Mouse (Mus musculus): ENCODE data around the gene Tmem263. TPM values are rescaled to one million over a fixed set of nuclear protein-coding genes. Genes with fewer than 3 reads are reported as not detected.

Gene Tmem263
- polyA plus RNA-seq (2015; fragmentation: Nextera tagmentation; extraction: Ambion mirVana), result 133 and 144 TPM in 2 replicates

DNA sequence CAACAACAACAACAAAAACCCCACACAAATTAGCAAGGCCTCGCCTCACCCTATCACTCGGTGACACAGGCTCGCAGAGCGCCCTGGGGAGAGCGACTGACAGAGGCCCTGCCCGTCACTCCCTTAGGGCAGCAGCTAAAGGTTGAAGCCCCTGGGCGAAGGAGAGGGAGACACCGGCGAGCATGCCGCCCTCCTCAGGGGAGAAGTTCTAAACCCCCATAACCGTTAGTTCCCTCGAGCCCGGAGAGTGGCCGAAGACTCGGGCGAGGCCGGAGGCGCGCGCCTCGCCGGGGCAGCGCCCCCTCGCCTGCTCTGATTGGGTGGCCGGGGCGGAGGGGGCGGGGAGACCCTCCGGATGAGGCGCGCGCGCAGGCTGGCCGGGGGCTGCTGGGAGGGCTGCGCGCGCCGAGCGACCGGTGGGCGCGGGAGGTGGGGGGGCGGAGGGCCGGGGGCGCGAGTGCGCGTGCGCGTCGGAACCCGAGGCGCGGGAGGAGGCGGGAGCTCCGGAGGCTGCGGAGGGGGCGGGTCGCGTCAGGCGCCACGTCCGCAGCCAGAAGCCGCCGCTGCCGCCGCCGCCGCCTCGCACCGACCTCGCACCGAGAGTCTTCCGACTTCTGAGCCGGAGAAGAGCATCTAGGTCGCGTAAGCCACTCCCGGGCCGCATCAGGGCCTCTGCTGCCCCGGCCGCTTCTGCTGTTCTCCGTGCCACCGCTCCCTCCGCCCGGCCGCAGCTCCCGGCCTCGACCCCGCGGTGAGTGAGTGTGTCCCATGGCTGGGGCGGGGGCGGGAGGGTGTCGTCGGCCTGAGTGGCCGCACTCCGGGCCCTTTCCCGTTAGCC lies at the start of gene Tmem263, which contains the start of gene Fhl4:
TSS of gene Tmem263 (plus strand) at position 381 of the 838 bp plus-strand sequence.
TSS of gene Fhl4 (minus strand) at position 249 of the 838 bp plus-strand sequence.
- H3K4me1 ChIP-seq, result peaks cover 19% of the 10 kb centered on the region
- no peaks in the 10 kb centered on the region for H3K36me3 ChIP-seq
- peak within 1 kb of the TSS; percentile 88 for H3K4me2 ChIP-seq (replicated peaks)
- WGBS, result 0% methylated on average over 66 of the region's 96 CpGs
- peak within 1 kb of the TSS; percentile 85 for H3K27ac ChIP-seq
- H3K27me3 ChIP-seq, result no peaks in the 10 kb centered on the region
- peak within 1 kb of the TSS; percentile 97 for H3K9ac ChIP-seq
- peak; percentile 95 for ATAC-seq (ENCODE audit: low FRiP score, low read depth)
- no peaks in the 10 kb centered on the region for H3K9me3 ChIP-seq
- H3K4me3 ChIP-seq, result peak within 1 kb of the TSS; percentile 98

DNA sequence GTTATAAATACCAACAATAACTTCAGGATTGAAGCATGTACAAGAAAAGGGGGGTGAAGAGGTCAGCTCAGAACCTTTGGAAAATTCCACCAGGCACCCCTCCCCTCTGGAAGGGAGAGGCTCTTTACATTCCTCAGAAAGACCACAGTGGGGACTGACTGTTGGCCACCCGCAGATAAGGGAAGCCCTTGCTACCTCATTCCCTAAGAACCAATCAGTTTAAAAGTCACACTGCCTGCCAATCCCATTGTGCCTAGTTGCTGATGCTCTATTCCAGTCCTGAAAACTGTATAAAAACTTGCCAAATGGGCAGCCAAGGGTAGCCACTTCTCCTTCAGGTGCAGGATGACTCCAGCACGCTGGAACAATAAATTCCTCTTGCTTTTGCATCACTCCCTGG lies 47.6 kb upstream of the Tmem263 start:
- Histone ChIP-seq H3K9ac (no peak overlapping the region), H3K27ac (no peak overlapping the region), H3K4me2 (replicated peaks) (no peak overlapping the region), H3K9me3 (0 out of 2 replicates have a peak, but pooled peaks cover 2% of the 10 kb centered on the region), H3K4me3 (no peak overlapping the region), H3K27me3 (no peaks in the 10 kb centered on the region), H3K4me1 (no peaks in the 10 kb centered on the region), H3K36me3 (no peaks in the 10 kb centered on the region)
- no peak for ATAC-seq (ENCODE audit: low FRiP score, low read depth)
- WGBS, result 94% methylated on average over 2 of the region's 2 CpGs

DNA sequence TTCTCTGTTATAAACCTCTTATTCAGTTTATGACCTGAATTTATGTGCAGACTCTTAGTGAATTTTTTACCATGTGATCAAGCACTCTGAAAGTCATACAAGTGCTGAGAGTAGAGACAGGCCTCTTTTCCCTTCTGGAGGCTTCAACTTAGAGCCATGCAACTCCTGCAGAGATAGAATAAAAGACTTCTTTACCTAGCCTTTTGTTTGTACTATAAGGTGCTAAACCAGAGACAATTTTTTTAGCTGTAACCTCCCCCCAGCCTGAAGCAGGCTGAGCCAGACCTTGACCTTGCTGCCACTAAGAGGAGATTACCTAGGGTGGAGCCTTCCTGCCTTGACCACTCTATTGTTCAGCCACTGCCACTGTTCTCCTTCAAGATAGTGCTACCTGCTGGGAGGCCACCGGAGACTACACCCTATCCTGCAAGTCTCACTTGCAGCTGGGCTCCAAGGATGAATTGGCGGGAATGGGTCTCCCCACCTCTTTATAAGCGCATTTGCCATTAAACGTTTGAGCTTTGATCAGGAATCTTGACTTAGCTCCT lies 30.7 kb upstream of the Tmem263 start:
- Histone ChIP-seq H3K4me3 (no peak overlapping the region), H3K27me3 (no peaks in the 10 kb centered on the region), H3K4me2 (replicated peaks) (no peak overlapping the region), H3K4me1 (no peaks in the 10 kb centered on the region), H3K9me3 (no peaks in the 10 kb centered on the region), H3K36me3 (no peaks in the 10 kb centered on the region), H3K9ac (no peak overlapping the region), H3K27ac (no peak overlapping the region)
- no peak for ATAC-seq (ENCODE audit: low FRiP score, low read depth)
- 59% methylated on average over 4 of the region's 4 CpGs for WGBS

DNA sequence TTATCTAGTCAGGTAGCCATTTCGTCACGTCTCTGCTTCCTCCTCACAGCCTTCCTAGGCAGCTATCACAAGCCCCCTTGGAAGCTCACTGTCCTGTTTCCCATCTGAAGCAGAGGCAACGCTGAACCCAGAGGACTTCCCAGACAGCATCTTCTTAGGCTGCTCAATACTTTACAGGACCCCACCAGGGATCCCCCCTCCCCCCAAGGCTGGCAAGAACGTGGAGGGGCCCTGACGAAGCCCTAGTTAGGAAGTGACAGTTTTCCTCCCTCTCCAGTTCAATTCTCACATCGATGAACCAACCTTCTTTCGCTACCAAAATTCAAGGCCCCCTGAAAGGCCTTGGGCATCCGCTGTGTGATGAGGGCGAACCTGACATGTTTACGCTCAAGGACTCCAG lies 586 bp upstream of the Tmem263 start:
- peak; percentile 25; the same call in 1 of the 2 replicates for ATAC-seq (ENCODE audit: low FRiP score, low read depth)
- Histone ChIP-seq H3K4me1 (peaks cover 19% of the 10 kb centered on the region), H3K4me3 (peak overlapping the region; percentile 98), H3K36me3 (no peaks in the 10 kb centered on the region), H3K9ac (peak overlapping the region; percentile 91), H3K27me3 (no peaks in the 10 kb centered on the region), H3K9me3 (no peaks in the 10 kb centered on the region), H3K4me2 (replicated peaks) (peak overlapping the region; percentile 88), H3K27ac (peak overlapping the region; percentile 74; the same call in 1 of the 2 replicates)
- 2% methylated on average over 10 of the region's 10 CpGs for WGBS

DNA sequence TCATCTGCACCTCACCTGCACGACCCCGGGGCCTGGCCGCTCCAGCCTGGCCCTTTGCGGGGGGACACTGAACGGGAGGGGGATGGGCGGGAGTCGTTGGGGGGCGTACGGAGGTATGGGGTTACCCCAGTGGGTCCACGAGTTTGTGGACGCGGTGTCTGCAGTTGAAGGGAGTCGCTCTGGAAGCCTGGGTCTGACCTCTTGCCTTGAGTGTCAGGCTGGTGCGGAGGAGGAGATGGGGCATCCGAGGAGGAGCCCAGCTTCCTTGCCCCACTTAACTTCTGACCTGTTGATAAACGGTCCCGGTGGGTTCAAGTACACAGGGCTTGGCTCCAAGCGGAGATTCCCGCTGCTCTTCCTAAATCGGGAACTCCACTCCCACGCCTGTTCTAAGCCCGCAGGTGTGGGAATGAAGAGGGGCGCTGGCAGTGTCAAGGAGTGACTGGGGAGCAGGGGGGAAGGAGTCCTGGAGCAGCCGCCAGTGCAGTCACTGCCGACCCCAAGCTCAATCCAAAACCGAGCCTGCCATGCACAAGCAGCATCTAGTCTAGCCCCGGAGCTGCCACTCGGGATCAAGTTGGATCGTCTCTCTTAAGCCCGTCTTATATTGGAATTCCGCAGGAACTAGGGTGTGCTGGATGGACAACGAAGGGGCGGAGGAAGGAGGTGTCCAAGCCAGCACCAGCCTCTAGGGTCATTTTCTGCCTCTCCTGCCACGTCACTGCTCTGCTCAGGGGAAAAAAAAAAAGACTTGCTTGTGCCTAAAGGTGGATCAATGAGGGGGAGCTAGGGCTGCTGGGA lies 858 bp downstream of the Tmem263 start:
- Histone ChIP-seq H3K4me1 (peaks cover 19% of the 10 kb centered on the region), H3K4me2 (replicated peaks) (peak overlapping the region; percentile 88), H3K27me3 (no peaks in the 10 kb centered on the region), H3K27ac (peak overlapping the region; percentile 85), H3K4me3 (peak overlapping the region; percentile 98), H3K9me3 (no peaks in the 10 kb centered on the region), H3K9ac (peak overlapping the region; percentile 97), H3K36me3 (no peaks in the 10 kb centered on the region)
- under 1% methylated on average over 34 of the region's 34 CpGs for WGBS
- peak; percentile 4 for ATAC-seq (ENCODE audit: low FRiP score, low read depth)

DNA sequence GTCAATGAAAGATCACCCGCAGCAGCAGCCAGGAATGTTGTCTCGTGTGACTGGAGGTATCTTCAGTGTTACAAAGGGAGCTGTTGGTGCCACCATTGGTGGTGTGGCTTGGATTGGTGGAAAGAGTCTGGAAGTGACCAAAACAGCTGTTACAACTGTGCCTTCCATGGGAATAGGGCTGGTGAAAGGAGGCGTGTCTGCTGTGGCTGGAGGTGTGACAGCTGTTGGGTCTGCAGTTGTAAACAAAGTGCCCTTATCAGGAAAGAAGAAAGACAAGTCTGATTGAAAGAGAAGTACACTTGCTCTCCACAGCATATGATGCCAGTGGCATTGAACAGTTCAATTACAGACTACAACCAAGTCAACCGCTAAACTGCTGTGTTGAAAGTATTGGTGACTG lies 12.0 kb downstream of the Tmem263 start:
- ATAC-seq (ENCODE audit: low FRiP score, low read depth), result no peak
- WGBS, result 77% methylated on average over 4 of the region's 4 CpGs
- Histone ChIP-seq H3K27ac (no peak overlapping the region), H3K4me2 (replicated peaks) (no peak overlapping the region), H3K4me1 (no peaks in the 10 kb centered on the region), H3K4me3 (no peak overlapping the region), H3K27me3 (no peaks in the 10 kb centered on the region), H3K9ac (no peak overlapping the region), H3K9me3 (no peaks in the 10 kb centered on the region), H3K36me3 (peaks cover 64% of the 10 kb centered on the region)

DNA sequence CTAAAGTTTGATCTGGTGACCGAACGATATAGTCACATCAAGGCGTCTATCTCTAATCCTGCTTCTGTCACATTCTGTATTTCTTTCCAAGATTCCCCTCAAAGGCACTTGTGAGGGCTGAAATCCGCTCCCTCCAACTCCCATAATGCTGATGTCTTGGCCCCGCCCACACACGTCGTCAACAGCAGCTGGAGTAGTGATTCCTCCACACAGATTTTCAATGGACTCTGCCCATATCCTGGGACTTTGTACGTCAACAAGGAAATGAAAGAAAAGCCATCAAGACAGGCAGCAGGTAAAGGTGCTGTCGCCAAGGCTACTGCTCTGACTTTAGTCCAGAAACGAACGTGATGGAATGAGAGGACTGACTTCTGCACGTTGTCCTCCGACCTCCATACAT lies 22.8 kb downstream of the Tmem263 start:
- 87% methylated on average over 13 of the region's 13 CpGs for WGBS
- no peak for ATAC-seq (ENCODE audit: low FRiP score, low read depth)
- H3K36me3 ChIP-seq, result peaks cover 41% of the 10 kb centered on the region

DNA sequence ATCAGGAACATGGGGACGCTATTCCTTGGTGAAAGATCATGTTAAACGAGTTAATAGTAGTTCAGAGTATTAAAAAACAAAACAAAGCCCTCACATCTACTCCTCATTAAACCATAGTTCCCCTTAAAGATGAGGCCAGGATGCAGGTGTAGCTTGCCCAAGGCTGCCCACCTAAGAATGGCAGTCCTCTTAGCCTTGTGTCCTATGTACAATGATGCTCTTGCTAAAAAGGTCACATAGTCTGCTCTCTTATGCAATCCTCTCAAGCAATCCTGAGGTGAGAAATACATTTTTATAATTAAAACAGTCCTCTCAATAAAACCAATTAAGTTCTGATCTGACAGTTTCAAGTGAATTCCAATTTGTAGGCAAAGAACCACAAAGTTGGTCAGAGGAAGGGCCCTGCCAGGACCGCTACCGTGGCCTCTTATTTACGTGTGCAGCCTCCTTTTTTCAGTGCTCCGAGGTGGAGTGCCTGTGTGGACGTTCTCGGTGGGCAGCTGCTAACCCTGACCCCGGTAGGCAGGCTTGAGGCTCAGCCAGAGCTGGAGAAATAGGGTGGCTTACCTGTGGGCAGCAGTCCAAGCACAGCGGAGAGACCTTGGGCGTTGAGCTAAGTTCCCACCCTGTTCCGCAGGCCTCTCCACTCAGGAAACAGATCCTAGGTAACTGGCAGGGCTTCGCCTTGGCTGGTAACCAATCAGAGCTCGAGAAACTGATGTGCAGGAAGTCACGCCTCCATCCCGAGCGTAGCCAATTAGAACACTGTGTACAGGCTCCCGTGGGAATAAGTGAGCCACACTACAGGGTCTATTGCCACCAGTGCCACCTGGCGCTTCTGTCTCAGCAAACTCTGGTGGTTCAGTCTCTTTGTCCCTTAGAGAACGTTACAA lies 25.2 kb downstream of the Tmem263 start, which contains the start of gene Mterf2:
TSS of gene Mterf2 (minus strand) at position 633 of the 893 bp plus-strand sequence.
- Histone ChIP-seq H3K27me3 (no peaks in the 10 kb centered on the region), H3K9me3 (no peaks in the 10 kb centered on the region), H3K4me1 (peaks cover 17% of the 10 kb centered on the region), H3K4me2 (replicated peaks) (peak within 1 kb of the TSS; percentile 69), H3K36me3 (peaks cover 23% of the 10 kb centered on the region), H3K4me3 (peak within 1 kb of the TSS; percentile 69), H3K9ac (peak within 1 kb of the TSS; percentile 72), H3K27ac (peak within 1 kb of the TSS; percentile 39; the same call in 1 of the 2 replicates)
- 7% methylated on average over 20 of the region's 20 CpGs for WGBS
- peak; percentile 100 for ATAC-seq (ENCODE audit: low FRiP score, low read depth)

More for the DNA sequence above, 22.8 kb downstream of the Tmem263 start:
- Histone ChIP-seq H3K4me1 (peaks cover 17% of the 10 kb centered on the region), H3K4me3 (no peak overlapping the region), H3K9ac (no peak overlapping the region), H3K27ac (no peak overlapping the region), H3K9me3 (no peaks in the 10 kb centered on the region), H3K4me2 (replicated peaks) (no peak overlapping the region), H3K27me3 (no peaks in the 10 kb centered on the region)

DNA sequence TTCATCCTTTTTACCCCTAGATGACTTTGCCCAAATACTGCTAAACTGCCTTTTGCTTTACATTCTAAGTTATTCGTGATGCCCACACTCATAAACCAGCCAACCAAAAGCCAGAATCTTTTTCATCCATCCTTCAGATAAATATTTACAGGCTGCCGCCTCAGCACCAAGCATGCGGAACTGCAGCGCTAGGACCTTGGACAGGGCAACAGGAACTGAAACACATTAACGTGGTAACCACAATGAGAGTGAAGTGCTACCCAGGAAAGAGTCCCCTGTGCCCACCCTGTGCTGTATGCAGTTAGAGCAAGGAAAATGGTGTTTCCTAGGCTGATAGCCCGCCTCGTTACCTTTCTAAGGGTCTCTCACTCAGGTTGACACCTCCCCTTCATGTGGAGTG lies 26.0 kb downstream of the Tmem263 start:
- WGBS, result 21% methylated on average over 7 of the region's 7 CpGs
- peak overlapping the region; percentile 39; the same call in 1 of the 2 replicates for H3K27ac ChIP-seq
- peak; percentile 5; the same call in 1 of the 2 replicates for ATAC-seq (ENCODE audit: low FRiP score, low read depth)

DNA sequence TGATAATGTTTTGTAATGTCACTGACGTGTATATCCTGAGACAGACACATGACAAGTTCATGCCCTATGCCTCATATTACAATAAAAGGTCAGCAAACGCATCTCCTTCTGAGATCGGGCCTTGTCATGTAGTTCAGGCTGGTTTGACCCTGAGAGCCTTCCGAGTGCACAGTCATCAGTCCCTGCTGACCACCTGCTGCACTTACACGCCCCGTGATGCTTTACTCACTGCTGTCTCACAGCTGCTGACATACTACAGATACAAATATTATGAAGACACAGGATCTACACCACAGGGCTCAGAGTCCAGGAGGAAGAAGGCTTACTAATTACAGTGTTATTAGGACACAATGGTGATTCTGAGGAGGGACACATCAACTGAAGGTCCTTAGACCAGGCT lies 34.1 kb downstream of the Tmem263 start:
- Histone ChIP-seq H3K27me3 (no peaks in the 10 kb centered on the region), H3K36me3 (peaks cover 18% of the 10 kb centered on the region), H3K4me1 (peaks cover 10% of the 10 kb centered on the region), H3K4me2 (replicated peaks) (no peak overlapping the region), H3K4me3 (no peak overlapping the region), H3K9me3 (no peaks in the 10 kb centered on the region), H3K27ac (no peak overlapping the region), H3K9ac (no peak overlapping the region)
- WGBS, result 91% methylated on average over 6 of the region's 6 CpGs
- ATAC-seq (ENCODE audit: low FRiP score, low read depth), result no peak

More for the DNA sequence above, 26.0 kb downstream of the Tmem263 start:
- H3K4me3 ChIP-seq, result peak overlapping the region; percentile 69
- H3K9me3 ChIP-seq, result no peaks in the 10 kb centered on the region
- H3K36me3 ChIP-seq, result peaks cover 23% of the 10 kb centered on the region
- H3K4me1 ChIP-seq, result peaks cover 17% of the 10 kb centered on the region
- peak overlapping the region; percentile 69 for H3K4me2 ChIP-seq (replicated peaks)
- H3K27me3 ChIP-seq, result no peaks in the 10 kb centered on the region
- peak overlapping the region; percentile 31; the same call in 1 of the 2 replicates for H3K9ac ChIP-seq

DNA sequence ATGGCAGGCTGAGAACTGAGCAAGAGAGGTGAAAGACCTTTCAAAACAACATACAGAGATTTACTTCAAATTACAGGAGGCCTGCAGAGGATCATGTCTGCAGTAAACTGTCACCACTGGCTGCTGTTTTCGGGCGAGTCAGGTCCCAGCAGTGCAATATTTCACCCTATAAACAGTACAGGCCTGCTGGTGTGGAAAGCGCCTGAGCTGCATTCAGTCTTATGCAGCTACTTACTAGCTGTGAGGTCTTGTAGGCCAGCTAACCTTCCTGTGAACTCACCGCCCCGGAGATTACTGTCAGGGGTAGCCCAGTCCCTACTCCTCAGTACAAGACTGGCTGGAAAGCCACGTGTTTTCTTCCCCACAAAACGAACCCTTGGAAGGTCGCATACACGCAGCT lies 39.0 kb downstream of the Tmem263 start:
- Histone ChIP-seq H3K9ac (no peak overlapping the region), H3K27ac (no peak overlapping the region), H3K4me2 (replicated peaks) (no peak overlapping the region), H3K4me1 (peaks cover 19% of the 10 kb centered on the region), H3K4me3 (no peak overlapping the region), H3K36me3 (peaks cover 35% of the 10 kb centered on the region), H3K9me3 (no peaks in the 10 kb centered on the region), H3K27me3 (no peaks in the 10 kb centered on the region)
- peak; percentile 88 for ATAC-seq (ENCODE audit: low FRiP score, low read depth)
- 25% methylated on average over 9 of the region's 9 CpGs for WGBS
